Mouse (Mus musculus) layer of hippocampus, adult 11-12 months (tissue): ENCODE data around the gene Socs3.

Source experiments
- DNase-seq: peaks from one replicate; pipeline ENCODE4 v3.0.0; 2022; ENCODE audit warnings: low spot score

The Socs3 gene

GRCm38 (mm10) chr11:117954819-117955218 lies 15.0 kb downstream of the Socs3 start:
- DNase-seq: no peak

GRCm38 (mm10) chr11:117954094-117954493 lies 15.8 kb downstream of the Socs3 start:
- DNase-seq: no peak

GRCm38 (mm10) chr11:117952174-117952933 lies 17.5 kb downstream of the Socs3 start:
- no peak for DNase-seq

GRCm38 (mm10) chr11:117951391-117951790 lies 18.5 kb downstream of the Socs3 start:
- DNase-seq: no peak

- DNase-seq: no peak
These were observed 20.3 kb downstream of the Socs3 start for GRCm38 (mm10) chr11:117949392-117950091.

GRCm38 (mm10) chr11:117946996-117947419 lies 22.8 kb downstream of the Socs3 start:
- DNase-seq: no peak

GRCm38 (mm10) chr11:117946195-117946979 lies 23.5 kb downstream of the Socs3 start:
- peak; percentile 52 for DNase-seq

GRCm38 (mm10) chr11:117941848-117942247 lies 28.0 kb downstream of the Socs3 start:
- no peak for DNase-seq

GRCm38 (mm10) chr11:117941325-117941834 lies 28.5 kb downstream of the Socs3 start:
- DNase-seq: no peak

- no peak for DNase-seq
These were observed 29.0 kb downstream of the Socs3 start for GRCm38 (mm10) chr11:117940881-117941280.

GRCm38 (mm10) chr11:117939741-117940285 lies 30.0 kb downstream of the Socs3 start:
- DNase-seq: peak; percentile 72

- no peak for DNase-seq
These were observed 30.7 kb downstream of the Socs3 start for GRCm38 (mm10) chr11:117939004-117939730.

GRCm38 (mm10) chr11:117936202-117936601 lies 33.6 kb downstream of the Socs3 start:
- DNase-seq: no peak

- DNase-seq: no peak
These were observed 34.2 kb downstream of the Socs3 start for GRCm38 (mm10) chr11:117935616-117936015.

- DNase-seq: no peak
These were observed 35.1 kb downstream of the Socs3 start for GRCm38 (mm10) chr11:117934576-117935368.

- DNase-seq: no peak
These were observed 35.7 kb downstream of the Socs3 start for GRCm38 (mm10) chr11:117934168-117934567.

- DNase-seq: peak; percentile 45
These were observed 37.7 kb downstream of the Socs3 start for GRCm38 (mm10) chr11:117932195-117932594.

- DNase-seq: no peak
These were observed 38.3 kb downstream of the Socs3 start for GRCm38 (mm10) chr11:117931576-117931975.

- peak; percentile 57 for DNase-seq
These were observed 39.0 kb downstream of the Socs3 start for GRCm38 (mm10) chr11:117930781-117931338.

- DNase-seq: no peak
These were observed 44.3 kb downstream of the Socs3 start for GRCm38 (mm10) chr11:117925541-117925940.
